Mouse (Mus musculus) liver, embryonic 14.5 days (tissue): Measurements from ENCODE around the gene Gm28230. TPM values are rescaled to one million over a fixed set of nuclear protein-coding genes. Genes with fewer than 3 reads are reported as not detected.
A peak's percentile ranks its signal among the peaks of the same experiment; 100 is the strongest.

Source experiments
- ATAC-seq: fragments of 200-750 bp; cut with Nextera tagmentation; 2 replicates; pipeline ENCODE4 v1.8.0; 2017; ENCODE audit warnings: moderate number of reproducible peaks, mild to moderate bottlenecking, moderate library complexity; ENCODE audit not compliant: insufficient read depth
- DNase-seq, 3 experiments: peaks; one replicate each; pipeline ENCODE4 v3.0.0-alpha.2; 2012 to 2013; ENCODE audit warnings: low read depth in 3 of 3, low spot score in 3 of 3
- H3K27ac ChIP-seq: fragments of 300-500 bp; sonication (generic); 2 replicates; pipeline ENCODE4 v1.5.1; 2014; ENCODE audit warnings: moderate library complexity, mild to moderate bottlenecking, control low read depth, inconsistent platforms
- H3K27me3 ChIP-seq: fragments of 300-500 bp; sonication (generic); 2 replicates; pipeline ENCODE4 v1.6.1; 2014; ENCODE audit warnings: mild to moderate bottlenecking, low read length, moderate library complexity; ENCODE audit not compliant: control insufficient read depth, insufficient read depth
- H3K36me3 ChIP-seq: fragments of 300-500 bp; sonication (generic); replicated peaks from 2 replicates; pipeline ENCODE4 v1.6.1; 2014; ENCODE audit warnings: low read depth; ENCODE audit not compliant: control insufficient read depth, insufficient read depth
- H3K4me1 ChIP-seq, 2 experiments: fragments of 200-500 bp in 1 of 2; fragments of 300-500 bp in 1 of 2; sonication (generic) in 1 of 2; replicated peaks; 2 replicates each; pipeline ENCODE4 v1.6.1; 2012 to 2014; ENCODE audit warnings: antibody characterized with exemption in 1 of 2, inconsistent platforms in 1 of 2, low read length in 1 of 2; ENCODE audit not compliant: control insufficient read depth in 2 of 2, insufficient read depth in 2 of 2
- H3K4me2 ChIP-seq: fragments of 300-500 bp; sonication (generic); 2 replicates; pipeline ENCODE4 v1.6.1; 2014; ENCODE audit warnings: low read depth, mild to moderate bottlenecking, control low read depth, moderate library complexity
- H3K4me3 ChIP-seq, 2 experiments: fragments of 200-500 bp in 1 of 2; fragments of 300-500 bp in 1 of 2; sonication (generic) in 1 of 2; 2 replicates each; pipeline ENCODE4 v1.5.1; 2012 to 2014; ENCODE audit warnings: low read depth in 2 of 2, low read length in 2 of 2, mild to moderate bottlenecking in 2 of 2, control low read depth in 1 of 2, inconsistent platforms in 1 of 2, moderate library complexity in 1 of 2; ENCODE audit not compliant: insufficient read depth in 1 of 2
- H3K9ac ChIP-seq: fragments of 300-500 bp; sonication (generic); replicated peaks from 2 replicates; pipeline ENCODE4 v1.6.1; 2014; ENCODE audit warnings: mild to moderate bottlenecking, control low read depth, moderate library complexity
- H3K9me3 ChIP-seq: fragments of 300-500 bp; sonication (generic); 2 replicates; pipeline ENCODE4 v1.6.1; 2016; ENCODE audit warnings: low read length, mixed read lengths; ENCODE audit not compliant: control insufficient read depth
- CTCF ChIP-seq: IDR thresholded peaks from 2 replicates; pipeline ENCODE4 v1.5.1; 2016; ENCODE audit warnings: antibody characterized with exemption, low read depth, control low read depth
- EP300 ChIP-seq: IDR thresholded peaks from 2 replicates; pipeline ENCODE4 v1.6.1; 2016; ENCODE audit warnings: antibody characterized with exemption, low read depth
- WGBS: fragments of 180-500 bp; shearing (Covaris S2); extraction: QIAGEN DNeasy Blood & Tissue Kit; methylation state at CpG from one replicate; pipeline ENCODE4 v1.1.7; 2014; ENCODE audit not compliant: insufficient replicate concordance; 5-methylcytosine and 5-hydroxymethylcytosine counted together
- polyA plus RNA-seq, 2 experiments: library from polyadenylated mRNA; depleted of rRNA in 1 of 2; stranded (reverse) in 1 of 2; unstranded in 1 of 2; fragments of >200 nt; fragmentation: Nextera tagmentation in 1 of 2; extraction: Ambion mirVana in 1 of 2; gene quantifications; 2 replicates each; pipeline versions ENCODE4 v1.2.1 to v1.2.3; 2012 to 2014

Gene Gm28230
- polyA plus RNA-seq, 2 experiments: not detected

GRCm38 (mm10) chr2:74711721-74712621 is 14.6 kb upstream of the Gm28230 start, which contains the start of the genes Hoxd3 and Hoxd4:
Gene Hoxd3 (plus strand): TSS chr2:74711927.
Gene Hoxd4 (plus strand): TSS chr2:74711929.
- H3K9ac ChIP-seq: no peak within 1 kb of the TSS
- H3K4me2 ChIP-seq: peak within 1 kb of the TSS; percentile 32
- 1% methylated on average over 65 of the region's 65 CpGs for WGBS
- no peaks in the 10 kb centered on the region for H3K36me3 ChIP-seq
- ATAC-seq (no peak), DNase-seq (no peak)
- no peak within 1 kb of the TSS for H3K27ac ChIP-seq
- no peak for TF ChIP-seq CTCF
- TF ChIP-seq EP300: no peak
- H3K9me3 ChIP-seq: no peaks in the 10 kb centered on the region
- peak within 1 kb of the TSS in 1 of 2 experiments; percentile 20; a peak in 1 of 4 replicates for H3K4me3 ChIP-seq
- H3K4me1 ChIP-seq: no peaks in the 10 kb centered on the region
- peaks cover 89% of the 10 kb centered on the region for H3K27me3 ChIP-seq

- TF ChIP-seq EP300 (no peak), CTCF (no peak)
- no peak overlapping the region for H3K4me2 ChIP-seq
Observed at GRCm38 (mm10) chr2:74713239-74714150, 13.0 kb upstream of the Gm28230 start.

GRCm38 (mm10) chr2:74714156-74714789 is 12.3 kb upstream of the Gm28230 start:
- H3K27me3 ChIP-seq: peaks cover 69% of the 10 kb centered on the region
- H3K4me2 ChIP-seq: no peak overlapping the region
- WGBS: 10% methylated on average over 18 of the region's 18 CpGs
- H3K36me3 ChIP-seq: no peaks in the 10 kb centered on the region
- H3K9ac ChIP-seq: no peak overlapping the region
- no peaks in the 10 kb centered on the region for H3K9me3 ChIP-seq
- no peak for TF ChIP-seq EP300
- TF ChIP-seq CTCF: no peak
- ATAC-seq: no peak
- no peak overlapping the region for H3K27ac ChIP-seq
- H3K4me3 ChIP-seq: no peak overlapping the region
- H3K4me1 ChIP-seq: no peaks in the 10 kb centered on the region
- no peak for DNase-seq

More at GRCm38 (mm10) chr2:74713239-74714150, 13.0 kb upstream of the Gm28230 start:
- ATAC-seq (no peak), DNase-seq (no peak)
- no peak overlapping the region for H3K9ac ChIP-seq
- H3K27me3 ChIP-seq: peaks cover 77% of the 10 kb centered on the region
- no peaks in the 10 kb centered on the region for H3K36me3 ChIP-seq
- H3K4me1 ChIP-seq: no peaks in the 10 kb centered on the region
- WGBS: 18% methylated on average over 19 of the region's 19 CpGs
- no peak overlapping the region for H3K27ac ChIP-seq
- no peak overlapping the region for H3K4me3 ChIP-seq
- no peaks in the 10 kb centered on the region for H3K9me3 ChIP-seq

- no peak for TF ChIP-seq EP300
- no peak for TF ChIP-seq CTCF
- WGBS: 2% methylated on average over 14 of the region's 14 CpGs
- ATAC-seq (no peak), DNase-seq (no peak)
- Histone ChIP-seq H3K27ac (no peak overlapping the region), H3K36me3 (no peaks in the 10 kb centered on the region), H3K27me3 (peaks cover 69% of the 10 kb centered on the region), H3K9me3 (no peaks in the 10 kb centered on the region), H3K4me3 (no peak overlapping the region), H3K4me1 (no peaks in the 10 kb centered on the region), H3K9ac (no peak overlapping the region), H3K4me2 (no peak overlapping the region)
Observed at GRCm38 (mm10) chr2:74714881-74715280, 11.6 kb upstream of the Gm28230 start.
